Mouse (Mus musculus): ENCODE measurements around the gene Rap1a.

DNA sequence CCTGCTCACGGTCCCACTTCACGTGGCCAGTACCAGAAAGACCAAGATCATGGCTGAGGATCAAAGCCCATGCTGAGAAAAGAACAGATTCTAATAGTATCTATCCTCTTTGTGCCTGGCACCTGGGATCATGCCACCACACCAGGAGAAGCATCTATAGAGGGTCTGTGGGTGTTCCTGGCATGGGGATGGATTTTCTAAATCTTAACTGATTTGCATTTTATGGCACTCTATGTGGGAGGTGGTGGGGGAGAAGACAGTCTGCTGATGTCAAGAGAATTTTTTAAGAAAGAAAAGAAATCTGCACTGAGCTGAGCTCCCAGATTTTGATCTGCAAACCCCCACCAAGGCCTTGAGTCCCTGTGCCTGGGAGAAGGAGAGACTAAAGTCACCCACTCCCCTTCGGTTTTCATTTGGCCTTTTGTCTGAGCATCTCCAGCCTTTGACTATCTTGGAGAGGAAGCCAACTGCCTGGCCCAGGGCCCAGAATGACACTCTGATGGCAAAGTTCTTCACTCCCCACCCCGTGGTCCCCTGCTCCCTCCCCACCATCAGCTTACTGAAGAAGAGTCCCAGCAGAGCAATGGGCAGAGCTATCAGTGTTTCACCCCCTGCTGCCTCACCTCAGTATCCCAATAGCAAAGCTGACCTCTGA lies 94.6 kb downstream of the Rap1a start:
- TF ChIP-seq TAL1 (IDR thresholded peaks at IDR 0.05; ENCODE audit: low read length) (no peak), GATA1 (IDR thresholded peaks at IDR 0.05; ENCODE audit: low read length) (no peak)
